Mouse (Mus musculus): ENCODE measurements around the gene Mcm10. TPM values are rescaled to one million over a fixed set of nuclear protein-coding genes. Genes with fewer than 3 reads are reported as not detected.

The Mcm10 gene
- polyA plus RNA-seq (2015; fragmentation: Nextera tagmentation; extraction: Ambion mirVana), result 28.4 and 30.0 TPM in 2 replicates

- WGBS (ENCODE audit: insufficient replicate concordance), result 2% methylated on average over 32 of the region's 32 CpGs
- ATAC-seq (ENCODE audit: insufficient read depth), result peak; percentile 99
- no peaks in the 10 kb centered on the region for H3K9me3 ChIP-seq (replicated peaks)
- H3K27me3 ChIP-seq, result no peaks in the 10 kb centered on the region
- peak within 1 kb of the TSS; percentile 79 for H3K9ac ChIP-seq
- peaks cover 24% of the 10 kb centered on the region for H3K36me3 ChIP-seq (replicated peaks)
- peak within 1 kb of the TSS; percentile 68 for H3K27ac ChIP-seq (replicated peaks)
- H3K4me1 ChIP-seq (replicated peaks), result peaks cover 29% of the 10 kb centered on the region
- H3K4me3 ChIP-seq (replicated peaks), result peak within 1 kb of the TSS; percentile 95
- H3K4me2 ChIP-seq, result peak within 1 kb of the TSS; percentile 70
Observed at GRCm38 (mm10) chr2:5012491-5013324, at the start of gene Mcm10. Gene Mcm10, minus strand, starts transcription at chr2:5012791.

GRCm38 (mm10) chr2:5061133-5061708 is 48.6 kb upstream of the Mcm10 start:
- H3K4me1 ChIP-seq (replicated peaks), result peaks cover 37% of the 10 kb centered on the region
- H3K4me2 ChIP-seq, result 0 out of 2 replicates have a peak overlapping the region, but pooled peaks have one; percentile 8
- no peak overlapping the region for H3K27ac ChIP-seq (replicated peaks)
- H3K36me3 ChIP-seq (replicated peaks), result peaks cover 7% of the 10 kb centered on the region; the same call in 1 of the 2 replicates
- 61% methylated on average over 8 of the region's 8 CpGs for WGBS (ENCODE audit: insufficient replicate concordance)
- H3K27me3 ChIP-seq, result 0 out of 2 replicates have a peak, but pooled peaks cover 4% of the 10 kb centered on the region
- H3K9me3 ChIP-seq (replicated peaks), result no peaks in the 10 kb centered on the region
- H3K4me3 ChIP-seq (replicated peaks), result 0 out of 2 replicates have a peak overlapping the region, but pooled peaks have one; percentile 4
- no peak for ATAC-seq (ENCODE audit: insufficient read depth)
- no peak overlapping the region for H3K9ac ChIP-seq

GRCm38 (mm10) chr2:5059997-5060396 is 47.4 kb upstream of the Mcm10 start:
- Histone ChIP-seq H3K4me2 (no peak overlapping the region), H3K4me3 (replicated peaks) (no peak overlapping the region), H3K27ac (replicated peaks) (no peak overlapping the region), H3K9ac (no peak overlapping the region), H3K36me3 (replicated peaks) (peaks cover 7% of the 10 kb centered on the region; the same call in 1 of the 2 replicates), H3K9me3 (replicated peaks) (no peaks in the 10 kb centered on the region), H3K27me3 (0 out of 2 replicates have a peak, but pooled peaks cover 4% of the 10 kb centered on the region), H3K4me1 (replicated peaks) (peaks cover 37% of the 10 kb centered on the region)
- WGBS (ENCODE audit: insufficient replicate concordance), result 79% methylated on average over 4 of the region's 4 CpGs
- ATAC-seq (ENCODE audit: insufficient read depth), result no peak

GRCm38 (mm10) chr2:5058436-5058835 is 45.8 kb upstream of the Mcm10 start:
- no peak overlapping the region for H3K4me2 ChIP-seq
- no peak overlapping the region for H3K27ac ChIP-seq (replicated peaks)
- H3K27me3 ChIP-seq, result no peaks in the 10 kb centered on the region
- peaks cover 29% of the 10 kb centered on the region for H3K4me1 ChIP-seq (replicated peaks)
- no peak for ATAC-seq (ENCODE audit: insufficient read depth)
- 76% methylated on average over 5 of the region's 5 CpGs for WGBS (ENCODE audit: insufficient replicate concordance)
- H3K36me3 ChIP-seq (replicated peaks), result peaks cover 18% of the 10 kb centered on the region
- no peak overlapping the region for H3K9ac ChIP-seq
- H3K4me3 ChIP-seq (replicated peaks), result no peak overlapping the region
- no peaks in the 10 kb centered on the region for H3K9me3 ChIP-seq (replicated peaks)

- Histone ChIP-seq H3K9ac (no peak overlapping the region), H3K4me3 (replicated peaks) (no peak overlapping the region), H3K4me2 (no peak overlapping the region), H3K27me3 (no peaks in the 10 kb centered on the region), H3K36me3 (replicated peaks) (peaks cover 60% of the 10 kb centered on the region), H3K27ac (replicated peaks) (no peak overlapping the region), H3K9me3 (replicated peaks) (no peaks in the 10 kb centered on the region), H3K4me1 (replicated peaks) (peaks cover 30% of the 10 kb centered on the region)
- WGBS (ENCODE audit: insufficient replicate concordance), result 34% methylated on average over 2 of the region's 2 CpGs
- ATAC-seq (ENCODE audit: insufficient read depth), result no peak
Observed at GRCm38 (mm10) chr2:5050562-5050961, 38.0 kb upstream of the Mcm10 start.

- Histone ChIP-seq H3K36me3 (replicated peaks) (peaks cover 60% of the 10 kb centered on the region), H3K4me3 (replicated peaks) (no peak overlapping the region), H3K9ac (no peak overlapping the region), H3K4me1 (replicated peaks) (peaks cover 66% of the 10 kb centered on the region), H3K9me3 (replicated peaks) (no peaks in the 10 kb centered on the region), H3K27ac (replicated peaks) (no peak overlapping the region), H3K27me3 (no peaks in the 10 kb centered on the region), H3K4me2 (no peak overlapping the region)
- ATAC-seq (ENCODE audit: insufficient read depth), result no peak
- 27% methylated on average over 2 of the region's 2 CpGs for WGBS (ENCODE audit: insufficient replicate concordance)
Observed at GRCm38 (mm10) chr2:5047016-5047415, 34.4 kb upstream of the Mcm10 start.

GRCm38 (mm10) chr2:5045269-5045965 is 32.8 kb upstream of the Mcm10 start:
- Histone ChIP-seq H3K27me3 (no peaks in the 10 kb centered on the region), H3K4me1 (replicated peaks) (peaks cover 70% of the 10 kb centered on the region), H3K27ac (replicated peaks) (peak overlapping the region; percentile 19; the same call in 1 of the 2 replicates), H3K4me3 (replicated peaks) (no peak overlapping the region), H3K9me3 (replicated peaks) (no peaks in the 10 kb centered on the region), H3K9ac (no peak overlapping the region), H3K4me2 (no peak overlapping the region), H3K36me3 (replicated peaks) (peaks cover 58% of the 10 kb centered on the region)
- 39% methylated on average over 13 of the region's 13 CpGs for WGBS (ENCODE audit: insufficient replicate concordance)
- no peak for ATAC-seq (ENCODE audit: insufficient read depth)

GRCm38 (mm10) chr2:5044321-5044720 is 31.7 kb upstream of the Mcm10 start:
- Histone ChIP-seq H3K4me1 (replicated peaks) (peaks cover 67% of the 10 kb centered on the region), H3K4me3 (replicated peaks) (no peak overlapping the region), H3K9me3 (replicated peaks) (no peaks in the 10 kb centered on the region), H3K4me2 (no peak overlapping the region), H3K27ac (replicated peaks) (peak overlapping the region; percentile 86), H3K27me3 (no peaks in the 10 kb centered on the region), H3K36me3 (replicated peaks) (peaks cover 59% of the 10 kb centered on the region), H3K9ac (no peak overlapping the region)
- no peak for ATAC-seq (ENCODE audit: insufficient read depth)
- WGBS (ENCODE audit: insufficient replicate concordance), result 35% methylated on average over 3 of the region's 3 CpGs

- no peak overlapping the region for H3K4me3 ChIP-seq (replicated peaks)
- peak overlapping the region; percentile 61 for H3K4me2 ChIP-seq
- peak overlapping the region; percentile 86 for H3K27ac ChIP-seq (replicated peaks)
- ATAC-seq (ENCODE audit: insufficient read depth), result no peak
- peaks cover 55% of the 10 kb centered on the region for H3K36me3 ChIP-seq (replicated peaks)
- H3K4me1 ChIP-seq (replicated peaks), result peaks cover 63% of the 10 kb centered on the region
- no peaks in the 10 kb centered on the region for H3K9me3 ChIP-seq (replicated peaks)
- H3K9ac ChIP-seq, result no peak overlapping the region
- whole genome bisulfite sequencing (ENCODE audit: insufficient replicate concordance), result 66% methylated on average over 2 of the region's 2 CpGs
- no peaks in the 10 kb centered on the region for H3K27me3 ChIP-seq
Observed at GRCm38 (mm10) chr2:5043476-5043761, 30.8 kb upstream of the Mcm10 start.

- H3K27ac ChIP-seq (replicated peaks), result peak overlapping the region; percentile 86
- peak overlapping the region; percentile 61 for H3K4me2 ChIP-seq
- 21% methylated on average over 11 of the region's 11 CpGs for WGBS (ENCODE audit: insufficient replicate concordance)
- no peaks in the 10 kb centered on the region for H3K27me3 ChIP-seq
- H3K9me3 ChIP-seq (replicated peaks), result no peaks in the 10 kb centered on the region
- peak; percentile 73 for ATAC-seq (ENCODE audit: insufficient read depth)
- peak overlapping the region; percentile 18; the same call in 1 of the 2 replicates for H3K4me3 ChIP-seq (replicated peaks)
- H3K4me1 ChIP-seq (replicated peaks), result peaks cover 63% of the 10 kb centered on the region
- H3K36me3 ChIP-seq (replicated peaks), result peaks cover 58% of the 10 kb centered on the region
- H3K9ac ChIP-seq, result peak overlapping the region; percentile 39; the same call in 1 of the 2 replicates
Observed at GRCm38 (mm10) chr2:5042616-5043475, 30.3 kb upstream of the Mcm10 start.

Data from liver, embryonic 15.5 days (tissue).